Mouse (Mus musculus) right cerebral cortex, postnatal 4 days (tissue): ENCODE results near the gene Olfr1348.
A peak's percentile ranks its signal among the peaks of the same experiment; 100 is the strongest.
"Not testable (repeated sequence)": the region's sequence is repeated elsewhere in the genome, so short reads cannot be mapped to it uniquely, and the experiment has no call there.

Source experiments
- DNase-seq: peaks from one replicate; pipeline ENCODE4 v3.0.0-alpha.2; 2022

Gene Olfr1348

DNA sequence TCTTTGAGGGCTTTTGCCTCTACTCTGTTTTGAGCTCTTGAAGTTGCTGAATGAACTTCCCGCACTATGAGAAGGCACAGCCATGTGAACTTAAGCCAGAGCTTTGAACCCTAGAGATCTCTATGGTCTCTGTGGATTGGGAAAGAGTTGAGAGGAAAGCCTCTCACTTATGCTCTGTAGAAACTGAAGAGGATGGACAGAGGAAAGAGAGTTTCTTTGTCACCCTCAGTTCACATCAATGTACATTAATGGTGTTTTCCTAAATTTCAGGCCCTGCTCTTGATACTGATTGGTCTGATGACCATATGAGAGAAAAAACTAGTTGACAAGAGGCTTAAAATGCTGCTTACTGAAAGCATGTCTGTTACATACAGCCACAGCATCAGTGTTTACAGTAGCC is at the start of gene Olfr1348:
Gene Olfr1348, minus strand, starts transcription at position 101 of the 400 bp plus-strand sequence.
- DNase-seq: no peak

DNA sequence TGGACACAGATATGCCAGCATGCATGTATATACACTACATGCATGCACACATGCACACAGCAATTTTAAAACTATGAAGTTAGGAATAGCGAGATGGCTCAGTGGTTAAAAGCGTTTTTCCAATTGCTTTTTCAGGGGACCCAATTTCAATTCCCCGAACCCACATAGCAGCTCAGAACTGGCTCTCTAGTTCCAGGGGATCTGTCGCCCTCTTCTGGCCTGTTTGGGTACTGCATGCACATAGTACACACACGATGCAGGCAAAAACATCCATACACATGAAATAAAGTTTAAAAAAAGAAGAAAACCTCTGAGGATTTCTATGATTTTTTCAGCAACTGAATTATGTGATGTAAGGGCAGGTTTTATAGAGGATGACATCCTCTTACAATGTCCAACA is 17.6 kb upstream of the Olfr1348 start:
- DNase-seq: peak; percentile 25

GRCm38 (mm10) chr7:6525001-6525400 is 16.5 kb upstream of the Olfr1348 start:
- DNase-seq: no peak

GRCm38 (mm10) chr7:6522850-6523249 is 14.3 kb upstream of the Olfr1348 start, which contains the start of gene Olfr1349:
TSS of gene Olfr1349 (minus strand) at chr7:6522950.
- DNase-seq: no peak

- no peak for DNase-seq
Measured at GRCm38 (mm10) chr7:6521666-6522065, 13.1 kb upstream of the Olfr1348 start.

DNA sequence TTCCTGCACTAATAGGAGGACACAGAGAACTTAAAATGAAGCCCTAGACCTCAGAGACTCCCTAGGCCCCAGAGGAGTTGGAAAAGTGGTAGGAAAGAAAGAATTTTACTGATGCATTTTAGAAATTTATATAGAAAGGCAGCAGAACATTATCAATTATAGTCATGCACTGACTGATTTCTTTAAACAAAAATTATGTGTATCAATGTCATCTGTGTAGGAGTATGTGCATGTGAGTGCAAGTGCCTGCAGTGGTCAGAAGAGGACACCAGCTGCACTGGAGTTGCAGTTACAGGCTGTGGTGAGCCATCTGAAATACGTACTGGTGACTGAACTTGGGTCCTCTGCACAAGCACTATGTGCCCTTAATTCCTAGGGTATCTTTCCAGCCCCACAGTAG is 8.9 kb downstream of the Olfr1348 start, which contains the start of gene Olfr1347:
Gene Olfr1347, minus strand, starts transcription at position 101 of the 400 bp plus-strand sequence.
- DNase-seq: no peak

- no peak for DNase-seq
Measured at GRCm38 (mm10) chr7:6486841-6487240, 21.7 kb downstream of the Olfr1348 start, which contains the start of gene Olfr5. TSS of gene Olfr5 (minus strand) at chr7:6486941.

GRCm38 (mm10) chr7:6477633-6478032 is 30.9 kb downstream of the Olfr1348 start:
- DNase-seq: not testable (repeated sequence)

DNA sequence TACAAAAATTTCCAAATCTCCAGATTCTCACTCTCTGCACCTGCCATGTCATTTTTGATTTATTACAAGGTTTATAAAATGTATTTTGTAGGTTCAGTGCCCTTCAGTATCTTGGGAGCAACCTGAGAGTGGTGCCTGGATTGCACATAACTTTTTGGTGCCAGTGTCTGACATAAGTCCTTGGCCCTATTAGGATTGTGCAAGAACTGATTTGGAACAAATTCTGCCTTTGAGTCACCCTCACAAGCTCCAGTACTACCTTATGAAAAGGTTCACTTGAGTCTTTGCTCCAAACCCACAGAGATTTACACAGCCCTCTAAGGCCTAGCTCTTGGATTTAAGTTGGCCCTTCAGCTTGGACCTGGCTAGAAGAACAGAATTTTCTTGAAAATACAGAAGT is 41.6 kb downstream of the Olfr1348 start, which contains the start of gene Olfr1346:
Gene Olfr1346, plus strand, starts transcription at position 151 of the 400 bp plus-strand sequence.
- DNase-seq: no peak

- no peak for DNase-seq
Measured at GRCm38 (mm10) chr7:6456399-6456798, 52.1 kb downstream of the Olfr1348 start.

GRCm38 (mm10) chr7:6455868-6456267 is 52.7 kb downstream of the Olfr1348 start, which contains the start of gene Olfr1336:
TSS of gene Olfr1336 (plus strand) at chr7:6456168.
- DNase-seq: no peak
